Mouse (Mus musculus) forebrain, embryonic 11.5 days (tissue): ENCODE measurements at regions not wholly inside any gene's neighbourhood (a gene's known extent, or its start where the extent isn't known, plus 50 kb on each side); places are given as distances from the start of the nearest gene placed in this dataset.

Experiments used
- ATAC-seq: fragments of 200-750 bp; cut with Nextera tagmentation; replicated peaks from 2 replicates; pipeline ENCODE4 v1.8.0; 2017; ENCODE audit warnings: moderate TSS enrichment; ENCODE audit not compliant: low FRiP score
- DNase-seq: peaks from one replicate; pipeline ENCODE4 v3.0.0-alpha.2; 2017; ENCODE audit warnings: low spot score
- H3K27ac ChIP-seq: fragments of 300-500 bp; sonication (generic); 2 replicates; pipeline ENCODE4 v1.5.1; 2014; ENCODE audit warnings: low read depth, low read length
- H3K27me3 ChIP-seq: fragments of 300-500 bp; sonication (generic); 2 replicates; pipeline ENCODE4 v1.6.1; 2014; ENCODE audit warnings: mild to moderate bottlenecking, low read length, mixed read lengths; ENCODE audit not compliant: control insufficient read depth, insufficient read depth
- H3K36me3 ChIP-seq: fragments of 300-500 bp; sonication (generic); 2 replicates; pipeline ENCODE4 v1.6.1; 2014; ENCODE audit warnings: mild to moderate bottlenecking, low read length, moderate library complexity, mixed read lengths; ENCODE audit not compliant: control insufficient read depth, insufficient read depth
- H3K4me1 ChIP-seq: fragments of 300-500 bp; sonication (generic); replicated peaks from 2 replicates; pipeline ENCODE4 v1.6.1; 2014; ENCODE audit warnings: low read length, mixed read lengths; ENCODE audit not compliant: control insufficient read depth, insufficient read depth
- H3K4me2 ChIP-seq: fragments of 300-500 bp; sonication (generic); 2 replicates; pipeline ENCODE4 v1.6.1; 2014; ENCODE audit warnings: low read depth, mild to moderate bottlenecking, low read length, moderate library complexity, mixed read lengths; ENCODE audit not compliant: severe bottlenecking
- H3K4me3 ChIP-seq: fragments of 300-500 bp; sonication (generic); 2 replicates; pipeline ENCODE4 v1.5.1; 2014; ENCODE audit warnings: low read depth, low read length
- H3K9ac ChIP-seq: fragments of 300-500 bp; sonication (generic); 2 replicates; pipeline ENCODE4 v1.6.1; 2014; ENCODE audit warnings: low read length
- H3K9me3 ChIP-seq: fragments of 300-500 bp; sonication (generic); 2 replicates; pipeline ENCODE4 v1.6.1; 2016; ENCODE audit warnings: low read length, mixed read lengths; ENCODE audit not compliant: control insufficient read depth
- WGBS: fragments of 180-500 bp; shearing (Covaris S2); extraction: QIAGEN DNeasy Blood & Tissue Kit; methylation state at CpG from one replicate; pipeline ENCODE4 v1.1.7; 2014; 5-methylcytosine and 5-hydroxymethylcytosine counted together

DNA sequence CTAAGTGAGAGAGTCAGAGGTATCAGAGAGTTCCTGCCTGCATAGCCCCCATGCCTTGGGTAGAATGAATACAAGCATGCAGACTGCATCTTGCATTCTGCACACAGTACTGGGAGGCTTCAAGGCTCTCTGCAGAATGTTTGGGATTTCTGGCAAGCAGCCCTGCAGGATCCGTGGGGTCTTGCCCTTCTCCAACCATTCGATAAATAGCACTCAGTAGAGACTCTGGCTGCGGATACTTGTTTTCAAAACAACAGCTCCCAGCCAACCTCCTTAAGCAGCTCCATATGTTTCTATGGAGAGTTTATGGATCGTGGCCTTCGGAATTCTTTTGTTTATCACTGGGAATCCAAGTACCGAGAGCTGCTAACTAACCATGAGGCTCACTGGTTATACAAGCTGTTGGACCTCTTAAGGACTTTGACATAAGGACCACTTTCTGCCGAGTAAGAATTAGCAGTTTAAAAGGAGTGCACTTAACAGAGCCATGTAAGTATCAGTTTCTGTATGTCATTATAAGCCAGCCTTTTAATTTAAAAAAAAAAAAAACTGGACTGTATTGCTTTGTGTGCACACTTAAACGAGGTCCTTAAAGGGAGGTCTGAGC, 199.7 kb upstream of the Pgrmc2 start:
- H3K4me2 ChIP-seq, result no peak overlapping the region
- no peaks in the 10 kb centered on the region for H3K36me3 ChIP-seq
- ATAC-seq, result no peak
- H3K9ac ChIP-seq, result no peak overlapping the region
- H3K4me3 ChIP-seq, result no peak overlapping the region
- no peak overlapping the region for H3K27ac ChIP-seq
- 53% methylated on average over 8 of the region's 8 CpGs for WGBS
- H3K27me3 ChIP-seq, result no peaks in the 10 kb centered on the region
- DNase-seq, result no peak
- no peaks in the 10 kb centered on the region for H3K9me3 ChIP-seq
- H3K4me1 ChIP-seq, result no peaks in the 10 kb centered on the region

DNA sequence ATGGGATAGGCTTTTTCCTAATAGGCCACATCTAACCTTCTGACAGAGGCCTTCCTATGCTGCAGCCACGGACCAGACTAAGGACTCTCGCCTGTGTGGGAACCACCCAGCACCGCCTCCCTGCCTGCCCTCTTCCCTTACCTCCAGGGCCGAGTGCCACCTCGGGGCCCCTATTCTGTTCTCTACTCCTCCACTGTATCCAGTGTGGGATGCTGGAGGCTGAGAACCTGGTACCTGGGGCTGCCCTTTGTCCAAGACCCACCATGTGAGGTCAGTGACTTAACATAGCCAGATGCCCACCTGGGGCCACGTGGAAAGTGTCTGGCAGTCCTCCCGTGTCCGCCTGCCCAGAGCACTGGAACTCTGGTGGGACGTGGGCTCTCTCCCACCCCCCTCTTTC, 193.2 kb upstream of the Pgrmc2 start:
- Histone ChIP-seq H3K27ac (no peak overlapping the region), H3K27me3 (no peaks in the 10 kb centered on the region), H3K9ac (no peak overlapping the region), H3K4me3 (no peak overlapping the region), H3K4me2 (no peak overlapping the region), H3K9me3 (no peaks in the 10 kb centered on the region), H3K36me3 (no peaks in the 10 kb centered on the region), H3K4me1 (no peaks in the 10 kb centered on the region)
- ATAC-seq (no peak), DNase-seq (no peak)
- WGBS, result 88% methylated on average over 9 of the region's 9 CpGs

DNA sequence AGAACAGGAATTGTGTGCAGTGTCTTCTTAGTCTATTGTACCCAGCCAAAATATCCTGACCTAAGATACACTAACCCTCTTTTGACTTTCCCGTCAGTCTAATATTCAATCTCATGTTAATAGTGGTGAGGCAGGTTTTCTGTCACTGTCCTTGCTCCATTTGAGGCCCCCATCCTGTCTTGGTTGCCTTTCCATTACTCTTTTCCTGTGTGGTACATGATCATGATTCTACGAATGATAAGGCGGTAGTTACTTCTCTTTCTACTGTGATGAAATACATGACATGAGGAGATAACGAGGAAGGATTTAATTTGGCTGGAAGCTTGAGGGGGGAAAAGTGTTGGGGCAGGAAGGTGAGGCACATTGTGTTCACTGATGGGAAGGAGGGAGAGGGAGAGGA, 185.7 kb upstream of the Pgrmc2 start:
- Histone ChIP-seq H3K36me3 (no peaks in the 10 kb centered on the region), H3K4me3 (no peak overlapping the region), H3K27me3 (no peaks in the 10 kb centered on the region), H3K27ac (no peak overlapping the region), H3K9ac (no peak overlapping the region), H3K9me3 (no peaks in the 10 kb centered on the region), H3K4me2 (no peak overlapping the region), H3K4me1 (no peaks in the 10 kb centered on the region)
- WGBS, result 88% methylated on average over 4 of the region's 4 CpGs
- DNase-seq (no peak), ATAC-seq (no peak)

DNA sequence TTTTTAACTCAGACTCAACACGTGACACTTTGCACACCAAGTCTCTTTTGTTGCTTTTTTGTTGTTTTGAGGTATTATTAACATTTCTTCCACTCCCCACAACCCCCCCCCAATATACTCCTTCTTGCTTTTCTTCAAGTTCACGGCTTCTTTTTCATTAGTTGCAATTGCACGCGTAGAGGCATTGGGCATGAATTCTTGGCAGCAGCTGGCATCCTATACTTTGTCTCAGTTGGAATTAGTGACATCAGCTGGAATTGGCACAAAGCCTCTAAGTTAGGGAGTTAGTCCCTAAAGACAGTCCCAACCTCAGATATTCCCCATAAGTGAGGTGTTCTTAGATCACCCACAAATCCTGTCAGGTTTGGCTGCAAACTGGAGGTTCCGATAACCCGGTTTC, 183.4 kb upstream of the Pgrmc2 start:
- H3K4me3 ChIP-seq, result no peak overlapping the region

DNA sequence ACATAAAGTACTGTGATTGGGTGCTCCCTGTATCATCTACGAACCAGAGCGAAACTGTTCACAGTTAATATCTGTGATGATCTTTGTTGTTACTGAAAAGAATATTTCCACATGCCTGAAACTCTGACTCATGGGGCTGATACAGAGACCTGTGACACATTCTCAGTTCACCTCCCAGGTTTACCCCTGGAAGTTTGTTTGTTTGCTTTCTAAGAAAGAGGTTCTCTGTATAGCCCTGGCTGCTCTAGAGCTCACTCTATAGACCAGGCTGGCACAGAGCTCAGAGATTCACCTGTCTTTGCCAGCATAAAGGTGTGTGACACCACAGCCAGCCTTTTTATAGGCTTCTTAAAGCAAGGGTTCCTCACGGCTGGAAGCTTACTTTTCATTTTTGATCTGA, 182.6 kb upstream of the Pgrmc2 start:
- DNase-seq, result no peak
- 90% methylated on average over 3 of the region's 3 CpGs for WGBS
- Histone ChIP-seq H3K9me3 (no peaks in the 10 kb centered on the region), H3K27ac (no peak overlapping the region), H3K4me1 (no peaks in the 10 kb centered on the region), H3K4me3 (no peak overlapping the region), H3K4me2 (no peak overlapping the region), H3K9ac (no peak overlapping the region), H3K36me3 (no peaks in the 10 kb centered on the region), H3K27me3 (no peaks in the 10 kb centered on the region)
- ATAC-seq, result no peak

More for the DNA sequence above, 183.4 kb upstream of the Pgrmc2 start:
- Histone ChIP-seq H3K27me3 (no peaks in the 10 kb centered on the region), H3K36me3 (no peaks in the 10 kb centered on the region), H3K9me3 (no peaks in the 10 kb centered on the region), H3K9ac (no peak overlapping the region), H3K27ac (no peak overlapping the region), H3K4me1 (no peaks in the 10 kb centered on the region), H3K4me2 (no peak overlapping the region)
- DNase-seq (no peak), ATAC-seq (no peak)
- whole genome bisulfite sequencing, result 90% methylated on average over 6 of the region's 6 CpGs

DNA sequence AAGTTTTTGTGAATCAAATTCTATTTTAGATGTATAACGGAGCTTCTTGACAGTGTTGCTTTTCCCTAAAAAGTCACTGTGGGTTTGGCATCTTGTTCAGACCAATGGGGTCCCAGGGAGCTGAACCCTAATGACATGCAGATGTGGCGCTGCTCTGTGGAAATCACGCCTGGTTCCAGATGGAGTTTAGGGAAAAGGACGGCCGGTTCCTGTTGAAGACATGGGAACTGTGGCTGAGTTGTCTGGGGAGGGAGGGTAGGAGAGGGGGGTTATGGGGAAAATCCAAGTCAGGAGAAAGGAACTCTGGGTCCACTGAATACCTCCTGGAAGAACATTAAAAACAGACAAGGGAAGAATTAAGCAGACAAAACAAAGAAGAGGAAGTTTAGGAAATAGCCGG, 175.4 kb upstream of the Pgrmc2 start:
- no peaks in the 10 kb centered on the region for H3K4me1 ChIP-seq
- no peak overlapping the region for H3K4me2 ChIP-seq
- H3K9me3 ChIP-seq, result no peaks in the 10 kb centered on the region
- DNase-seq (no peak), ATAC-seq (no peak)
- no peaks in the 10 kb centered on the region for H3K27me3 ChIP-seq
- H3K4me3 ChIP-seq, result no peak overlapping the region
- no peak overlapping the region for H3K27ac ChIP-seq
- H3K36me3 ChIP-seq, result no peaks in the 10 kb centered on the region
- H3K9ac ChIP-seq, result no peak overlapping the region
- 76% methylated on average over 6 of the region's 6 CpGs for WGBS

DNA sequence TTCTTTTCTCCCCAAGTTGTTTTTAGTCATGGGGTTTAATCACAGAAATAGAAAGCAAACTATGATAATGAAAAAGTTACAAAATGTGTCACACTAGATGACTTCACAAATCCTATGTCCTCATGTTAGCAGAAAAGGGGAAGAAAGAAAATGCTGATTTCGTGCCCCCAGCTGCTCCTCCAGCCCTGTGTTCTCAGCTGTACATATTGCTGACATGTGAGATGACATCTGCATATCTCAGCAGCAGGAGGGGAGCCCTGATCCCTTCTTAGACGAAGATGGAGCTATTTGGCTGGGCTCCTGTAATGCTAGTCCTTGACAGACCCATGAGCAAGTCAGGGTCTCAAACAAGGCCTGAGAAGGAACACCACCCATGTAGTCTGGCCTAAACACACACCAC, 162.1 kb upstream of the Pgrmc2 start:
- Histone ChIP-seq H3K27me3 (no peaks in the 10 kb centered on the region), H3K4me2 (no peak overlapping the region), H3K27ac (no peak overlapping the region), H3K9ac (no peak overlapping the region), H3K4me3 (no peak overlapping the region), H3K4me1 (no peaks in the 10 kb centered on the region), H3K36me3 (no peaks in the 10 kb centered on the region), H3K9me3 (no peaks in the 10 kb centered on the region)
- no peak for ATAC-seq
- DNase-seq, result no peak
- WGBS, result 63% methylated on average over 2 of the region's 2 CpGs

DNA sequence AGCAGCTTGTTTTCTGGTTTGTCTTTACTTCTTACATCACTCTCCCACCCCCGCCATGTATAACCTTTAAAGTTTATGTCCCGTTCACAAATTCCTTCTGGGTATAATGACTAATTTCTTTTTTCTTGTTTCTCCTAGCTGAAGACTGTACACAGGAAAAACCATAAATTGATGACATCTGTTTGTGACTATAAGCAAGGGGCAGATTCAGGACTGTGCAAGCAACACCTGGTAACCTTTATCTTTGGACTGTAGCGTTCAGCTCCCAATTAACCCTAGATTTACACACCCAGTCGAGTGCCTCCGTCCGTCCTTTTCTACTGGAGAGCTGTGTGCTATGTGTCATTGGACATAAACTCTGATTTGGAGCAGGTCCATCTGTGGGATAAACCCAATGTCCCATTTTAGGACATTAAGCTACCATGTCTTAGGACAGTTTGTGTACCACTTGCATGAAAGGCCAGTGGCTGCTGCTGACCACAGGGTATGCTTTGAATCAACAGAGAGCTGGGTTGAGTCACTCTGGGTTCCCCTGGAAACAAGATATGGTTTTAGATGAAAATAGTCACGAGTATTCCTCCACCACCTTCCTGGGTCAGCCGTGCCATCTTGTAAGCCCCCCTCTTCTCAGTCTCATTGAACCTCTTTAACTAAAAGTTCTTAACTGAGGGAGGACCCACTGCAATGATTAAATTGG, 159.2 kb upstream of the Pgrmc2 start:
- DNase-seq, result no peak

DNA sequence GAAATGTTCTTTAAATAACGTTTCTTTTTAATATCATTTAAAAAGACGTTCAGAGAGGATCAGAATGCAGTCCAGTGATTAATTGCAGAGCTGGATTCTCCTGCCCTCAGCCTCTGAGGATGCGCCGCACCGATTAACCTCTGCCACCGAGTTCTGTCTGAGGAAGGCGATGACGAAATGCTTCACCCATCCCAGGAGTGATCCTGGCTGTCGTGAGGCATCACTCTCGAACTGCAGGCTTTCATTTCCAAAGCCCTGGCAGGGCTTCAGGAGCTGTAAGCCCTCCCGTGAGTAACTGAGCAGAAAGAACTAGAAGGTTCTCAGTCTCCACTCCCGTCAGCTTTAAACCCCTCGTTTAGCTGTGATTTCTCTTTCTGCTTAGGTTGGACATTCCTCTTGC, 157.0 kb upstream of the Pgrmc2 start:
- Histone ChIP-seq H3K9me3 (no peaks in the 10 kb centered on the region), H3K4me2 (no peak overlapping the region), H3K9ac (no peak overlapping the region), H3K27ac (no peak overlapping the region), H3K27me3 (no peaks in the 10 kb centered on the region), H3K4me1 (no peaks in the 10 kb centered on the region), H3K4me3 (no peak overlapping the region), H3K36me3 (no peaks in the 10 kb centered on the region)
- DNase-seq, result no peak
- 81% methylated on average over 13 of the region's 13 CpGs for WGBS
- no peak for ATAC-seq

More for the DNA sequence above, 159.2 kb upstream of the Pgrmc2 start:
- no peak for ATAC-seq
- H3K27me3 ChIP-seq, result no peaks in the 10 kb centered on the region
- H3K27ac ChIP-seq, result no peak overlapping the region
- no peaks in the 10 kb centered on the region for H3K36me3 ChIP-seq
- H3K4me3 ChIP-seq, result no peak overlapping the region
- WGBS, result 83% methylated on average over 8 of the region's 8 CpGs
- no peak overlapping the region for H3K4me2 ChIP-seq
- H3K9me3 ChIP-seq, result no peaks in the 10 kb centered on the region
- no peak overlapping the region for H3K9ac ChIP-seq
- no peaks in the 10 kb centered on the region for H3K4me1 ChIP-seq
